Mouse (Mus musculus): ENCODE data around the gene Heatr6. TPM values are rescaled to one million over a fixed set of nuclear protein-coding genes. Genes with fewer than 3 reads are reported as not detected.

The Heatr6 gene
- 34.1 and 37.4 TPM in 2 replicates for polyA plus RNA-seq (2016; fragmentation: Nextera tagmentation; extraction: Ambion mirVana)

DNA sequence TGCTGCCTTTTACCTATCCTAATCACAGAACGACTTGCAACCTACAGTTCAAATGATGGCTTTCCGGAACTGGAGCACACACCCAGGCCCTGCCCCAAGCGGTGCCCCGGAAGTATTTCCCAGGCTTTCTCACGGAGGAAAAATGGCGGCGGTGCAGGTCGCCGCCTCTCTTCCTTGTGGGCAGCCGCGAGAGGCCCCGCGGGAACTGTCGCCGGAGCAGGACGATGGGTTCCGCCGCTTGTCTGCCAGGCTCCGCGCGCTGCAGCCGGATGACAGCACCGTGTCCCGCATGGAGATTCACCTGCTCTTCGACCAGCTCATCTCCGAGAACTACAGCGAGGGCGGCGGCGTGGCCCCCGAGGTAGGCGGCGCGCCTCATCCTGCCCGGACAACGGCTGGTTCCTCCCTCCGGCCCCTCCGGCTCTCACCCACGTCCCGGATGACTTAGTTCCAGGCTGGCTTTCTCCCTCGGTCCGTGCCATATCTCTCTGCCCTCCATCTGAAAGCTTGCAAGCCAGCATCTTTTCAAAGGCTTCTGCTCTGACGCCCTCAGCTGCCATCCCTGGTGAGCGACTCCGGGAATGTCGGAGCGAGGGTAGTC, at the start of gene Heatr6:
Heatr6 (plus strand) TSS at position 116 of the 601 bp plus-strand sequence.
- H3K36me3 ChIP-seq, result peaks cover 29% of the 10 kb centered on the region
- peak within 1 kb of the TSS; percentile 88 for H3K9ac ChIP-seq
- peak within 1 kb of the TSS; percentile 88 for H3K27ac ChIP-seq
- H3K4me2 ChIP-seq (replicated peaks), result peak within 1 kb of the TSS; percentile 81
- peaks cover 15% of the 10 kb centered on the region for H3K4me1 ChIP-seq
- WGBS, result under 1% methylated on average over 47 of the region's 47 CpGs
- peak within 1 kb of the TSS; percentile 80 for H3K4me3 ChIP-seq
- ATAC-seq (ENCODE audit: low FRiP score), result peak; percentile 96
- no peaks in the 10 kb centered on the region for H3K9me3 ChIP-seq (replicated peaks)
- H3K27me3 ChIP-seq, result peaks cover 18% of the 10 kb centered on the region

DNA sequence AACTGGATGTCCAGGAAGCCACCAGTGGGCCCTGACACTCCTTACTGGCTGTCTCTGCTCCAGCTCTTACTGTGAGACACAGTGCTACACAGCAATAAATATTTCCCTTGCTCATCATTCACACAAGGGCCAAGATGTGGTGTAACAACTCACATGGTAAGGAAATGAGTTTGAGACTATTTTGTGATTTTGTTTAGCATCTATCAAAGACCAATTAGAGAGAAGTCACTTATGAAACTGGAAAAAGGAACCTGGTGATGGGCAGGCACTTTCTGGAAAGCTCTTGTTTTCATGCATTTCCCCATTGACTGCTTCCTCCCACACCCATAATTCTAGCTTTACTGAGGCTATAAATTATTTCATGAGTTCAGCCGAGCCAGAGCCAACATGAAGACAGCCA, 49.8 kb upstream of the Heatr6 start, which contains the start of gene Wfdc17:
Wfdc17 (plus strand) TSS at position 287 of the 400 bp plus-strand sequence.
- no peaks in the 10 kb centered on the region for H3K9me3 ChIP-seq (replicated peaks)
- H3K4me1 ChIP-seq, result no peaks in the 10 kb centered on the region
- H3K4me3 ChIP-seq, result no peak within 1 kb of the TSS
- no peak for ATAC-seq (ENCODE audit: low FRiP score)
- H3K27ac ChIP-seq, result no peak within 1 kb of the TSS
- WGBS, result 55% methylated on average over 1 of the region's 1 CpGs
- H3K9ac ChIP-seq, result no peak within 1 kb of the TSS
- no peaks in the 10 kb centered on the region for H3K27me3 ChIP-seq
- no peaks in the 10 kb centered on the region for H3K36me3 ChIP-seq
- H3K4me2 ChIP-seq (replicated peaks), result no peak within 1 kb of the TSS

DNA sequence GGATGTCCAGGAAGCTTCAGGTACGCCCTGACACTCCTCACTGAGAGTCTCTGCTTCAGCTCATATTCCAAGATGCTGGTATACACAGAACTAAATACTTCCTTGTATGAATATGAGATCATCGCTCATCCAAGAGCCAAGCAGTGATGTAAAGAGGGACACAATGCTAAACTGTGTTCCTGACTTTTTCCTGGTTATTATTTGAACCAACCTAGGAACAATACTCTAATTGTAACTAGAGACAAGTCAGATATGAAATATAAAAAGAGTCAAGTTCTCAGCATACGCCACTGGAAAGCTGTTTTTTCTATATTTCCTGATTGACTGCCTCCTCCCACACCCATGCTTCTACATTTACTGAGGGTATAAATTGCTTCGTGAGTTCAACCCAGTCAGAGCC, 44.8 kb upstream of the Heatr6 start, which contains the start of gene Wfdc18:
Wfdc18 (plus strand) TSS at position 301 of the 400 bp plus-strand sequence.
- Histone ChIP-seq H3K27me3 (no peaks in the 10 kb centered on the region), H3K9me3 (replicated peaks) (no peaks in the 10 kb centered on the region), H3K36me3 (no peaks in the 10 kb centered on the region), H3K9ac (no peak within 1 kb of the TSS), H3K4me2 (replicated peaks) (no peak within 1 kb of the TSS), H3K4me3 (no peak within 1 kb of the TSS), H3K4me1 (no peaks in the 10 kb centered on the region), H3K27ac (no peak within 1 kb of the TSS)
- ATAC-seq (ENCODE audit: low FRiP score), result no peak
- 74% methylated on average over 4 of the region's 4 CpGs for WGBS

DNA sequence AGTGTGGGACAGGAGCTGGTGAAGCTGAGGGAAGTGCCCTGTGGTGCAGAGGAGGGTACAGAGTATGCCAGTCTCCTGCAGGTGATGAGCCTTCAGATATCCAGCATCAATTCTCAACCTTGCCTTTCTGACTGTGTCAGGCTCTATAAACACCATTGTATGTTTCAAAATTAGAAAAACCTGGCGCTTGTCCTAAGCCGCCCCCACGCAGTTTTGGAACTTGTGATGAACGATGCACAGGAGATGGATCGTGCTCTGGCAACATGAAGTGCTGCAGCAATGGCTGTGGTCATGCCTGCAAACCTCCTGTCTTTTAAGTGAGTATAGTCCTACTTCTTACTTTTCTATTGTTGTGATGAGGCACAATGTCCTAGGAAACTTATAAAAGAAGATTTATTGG, 43.8 kb upstream of the Heatr6 start:
- no peaks in the 10 kb centered on the region for H3K4me1 ChIP-seq
- 93% methylated on average over 5 of the region's 5 CpGs for WGBS
- no peak overlapping the region for H3K27ac ChIP-seq
- no peak overlapping the region for H3K9ac ChIP-seq
- no peaks in the 10 kb centered on the region for H3K27me3 ChIP-seq
- ATAC-seq (ENCODE audit: low FRiP score), result no peak
- no peak overlapping the region for H3K4me3 ChIP-seq
- H3K9me3 ChIP-seq (replicated peaks), result no peaks in the 10 kb centered on the region
- no peak overlapping the region for H3K4me2 ChIP-seq (replicated peaks)
- no peaks in the 10 kb centered on the region for H3K36me3 ChIP-seq

DNA sequence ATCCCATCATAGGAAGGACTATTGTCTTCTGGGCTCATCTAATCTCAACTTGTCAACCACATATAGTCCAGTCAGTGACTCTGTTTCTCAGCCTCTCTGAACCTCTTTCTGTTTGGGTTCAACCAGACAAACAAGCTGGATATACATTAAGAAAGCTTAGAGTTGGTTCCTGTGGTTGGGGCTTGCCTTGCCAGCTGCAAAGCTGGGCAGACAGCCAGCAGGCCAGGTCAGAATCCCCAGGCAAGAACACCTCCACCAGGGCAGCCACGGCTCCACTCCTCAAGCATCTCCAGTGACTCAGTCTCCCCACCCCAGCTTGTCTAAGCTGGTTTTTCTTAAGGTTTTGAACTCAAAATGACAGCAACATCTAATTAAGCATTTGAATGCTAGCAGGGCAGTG, 40.8 kb upstream of the Heatr6 start:
- Histone ChIP-seq H3K4me2 (replicated peaks) (no peak overlapping the region), H3K27ac (no peak overlapping the region), H3K9ac (no peak overlapping the region), H3K4me1 (no peaks in the 10 kb centered on the region), H3K4me3 (no peak overlapping the region), H3K27me3 (no peaks in the 10 kb centered on the region), H3K36me3 (no peaks in the 10 kb centered on the region), H3K9me3 (replicated peaks) (no peaks in the 10 kb centered on the region)
- WGBS, result 83% methylated on average over 1 of the region's 1 CpGs
- no peak for ATAC-seq (ENCODE audit: low FRiP score)

DNA sequence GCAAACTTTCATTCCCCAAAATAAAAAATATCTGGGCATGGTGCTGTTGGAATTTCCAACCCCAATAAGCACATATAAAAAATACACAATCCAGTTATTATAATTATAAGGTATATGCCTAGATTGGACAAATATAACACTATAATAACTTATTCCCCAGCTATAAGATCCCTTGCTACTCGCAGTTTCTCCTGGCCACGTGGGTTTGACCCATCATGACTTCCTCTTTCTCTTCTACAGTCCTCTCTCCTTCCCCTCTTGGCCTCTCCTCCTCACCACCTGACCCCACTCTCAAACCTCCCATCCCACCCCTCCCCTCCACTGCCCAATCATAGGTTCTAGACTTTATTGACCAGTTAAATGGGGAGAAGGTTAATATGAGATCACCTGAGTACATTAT, 39.6 kb upstream of the Heatr6 start:
- no peak overlapping the region for H3K4me3 ChIP-seq
- H3K9me3 ChIP-seq (replicated peaks), result no peaks in the 10 kb centered on the region
- no peaks in the 10 kb centered on the region for H3K4me1 ChIP-seq
- H3K36me3 ChIP-seq, result no peaks in the 10 kb centered on the region
- H3K27me3 ChIP-seq, result no peaks in the 10 kb centered on the region
- 84% methylated on average over 2 of the region's 2 CpGs for WGBS
- H3K27ac ChIP-seq, result no peak overlapping the region
- ATAC-seq (ENCODE audit: low FRiP score), result no peak
- no peak overlapping the region for H3K9ac ChIP-seq
- H3K4me2 ChIP-seq (replicated peaks), result no peak overlapping the region

DNA sequence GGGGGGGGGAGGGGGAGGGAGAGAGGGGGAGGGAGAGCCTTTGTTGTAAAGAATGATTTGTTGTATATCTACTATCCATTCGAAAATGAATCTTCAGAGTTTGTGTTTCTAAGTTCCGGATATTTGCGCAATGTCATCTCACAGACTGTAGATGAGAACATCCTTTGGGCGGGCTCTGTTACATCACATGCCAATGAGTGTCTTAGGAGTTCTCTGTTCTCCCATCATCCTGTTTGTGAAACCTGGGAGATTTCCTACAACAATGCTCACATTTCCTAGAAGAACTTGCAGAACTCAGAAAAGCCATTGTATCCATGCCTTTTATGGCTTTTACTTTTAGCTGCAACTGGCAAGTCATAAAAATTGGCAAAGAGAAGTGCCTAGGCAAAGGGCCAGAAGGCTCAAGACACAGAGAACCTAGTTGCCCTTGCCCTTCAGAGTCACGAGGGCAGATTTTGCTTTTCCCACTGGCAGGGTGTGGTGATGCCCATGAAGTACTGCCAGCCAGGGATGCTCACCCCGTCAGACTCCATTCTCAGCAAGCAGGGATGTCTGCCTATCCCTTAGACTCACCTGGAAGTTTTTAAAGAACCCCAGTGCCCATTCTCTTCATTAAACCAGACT, 36.3 kb upstream of the Heatr6 start:
- Histone ChIP-seq H3K4me3 (no peak overlapping the region), H3K27ac (no peak overlapping the region), H3K36me3 (no peaks in the 10 kb centered on the region), H3K9ac (no peak overlapping the region), H3K9me3 (replicated peaks) (no peaks in the 10 kb centered on the region), H3K4me2 (replicated peaks) (no peak overlapping the region), H3K4me1 (no peaks in the 10 kb centered on the region), H3K27me3 (no peaks in the 10 kb centered on the region)
- no peak for ATAC-seq (ENCODE audit: low FRiP score)
- WGBS, result 89% methylated on average over 6 of the region's 6 CpGs

DNA sequence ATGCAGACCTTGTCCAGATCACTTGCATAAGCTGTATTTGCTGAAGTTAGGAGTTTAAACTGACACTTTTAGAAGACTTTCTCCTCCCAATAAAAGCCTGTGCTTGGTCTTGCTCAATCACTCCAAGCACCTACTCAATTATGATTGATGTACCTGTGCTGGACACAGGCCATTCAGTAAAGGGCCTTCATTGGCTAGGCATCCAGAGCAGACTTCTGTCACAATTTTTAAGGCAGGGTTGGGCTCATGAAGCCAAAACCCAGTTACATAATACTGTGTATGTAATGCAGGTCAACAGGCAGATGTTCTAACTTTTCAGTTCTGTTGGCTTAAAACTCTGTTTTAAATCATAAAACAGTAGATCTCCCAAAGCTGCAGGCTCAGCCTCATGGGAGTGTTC, 32.7 kb upstream of the Heatr6 start:
- no peaks in the 10 kb centered on the region for H3K9me3 ChIP-seq (replicated peaks)
- H3K4me2 ChIP-seq (replicated peaks), result no peak overlapping the region
- H3K27ac ChIP-seq, result no peak overlapping the region
- no peak overlapping the region for H3K4me3 ChIP-seq
- no peaks in the 10 kb centered on the region for H3K4me1 ChIP-seq
- H3K27me3 ChIP-seq, result no peaks in the 10 kb centered on the region
- no peaks in the 10 kb centered on the region for H3K36me3 ChIP-seq
- ATAC-seq (ENCODE audit: low FRiP score), result no peak
- H3K9ac ChIP-seq, result no peak overlapping the region

DNA sequence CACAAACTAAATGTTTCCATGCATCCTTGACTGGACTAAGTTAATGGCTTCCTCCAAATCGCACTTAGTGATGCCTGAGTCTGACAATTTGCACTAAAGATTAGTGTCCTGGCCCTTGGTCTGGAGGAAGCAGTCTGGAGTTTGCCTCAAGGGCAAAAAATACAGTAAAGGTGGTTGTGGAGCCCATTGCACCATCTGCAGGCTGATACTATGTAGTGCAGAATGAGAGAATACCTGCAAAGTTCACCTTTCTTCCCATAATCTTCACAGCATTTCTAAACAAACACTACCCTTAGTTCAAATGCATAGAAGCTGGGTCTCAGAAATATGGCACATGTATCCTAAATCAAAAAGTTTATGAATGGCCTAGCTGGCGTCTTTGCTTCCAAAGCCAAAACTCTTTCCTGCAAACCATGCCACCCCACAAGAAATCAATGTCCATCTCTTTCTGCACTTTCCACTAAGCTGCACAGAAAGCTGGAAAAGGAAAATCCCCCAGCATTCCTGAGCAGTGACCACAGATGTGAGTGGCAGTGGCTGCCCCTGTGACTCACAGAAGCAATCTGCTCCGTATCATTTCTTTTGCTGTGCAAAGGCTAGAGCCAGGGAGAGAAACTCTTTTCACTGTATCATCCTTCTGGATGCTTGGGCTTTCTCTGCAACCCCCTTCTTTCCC, 24.6 kb upstream of the Heatr6 start:
- Histone ChIP-seq H3K27me3 (no peaks in the 10 kb centered on the region), H3K4me3 (no peak overlapping the region), H3K9me3 (replicated peaks) (peaks cover 3% of the 10 kb centered on the region; the same call in 1 of the 2 replicates), H3K27ac (no peak overlapping the region), H3K9ac (no peak overlapping the region), H3K4me2 (replicated peaks) (no peak overlapping the region), H3K4me1 (no peaks in the 10 kb centered on the region), H3K36me3 (no peaks in the 10 kb centered on the region)
- ATAC-seq (ENCODE audit: low FRiP score), result no peak
- 76% methylated on average over 3 of the region's 3 CpGs for WGBS

DNA sequence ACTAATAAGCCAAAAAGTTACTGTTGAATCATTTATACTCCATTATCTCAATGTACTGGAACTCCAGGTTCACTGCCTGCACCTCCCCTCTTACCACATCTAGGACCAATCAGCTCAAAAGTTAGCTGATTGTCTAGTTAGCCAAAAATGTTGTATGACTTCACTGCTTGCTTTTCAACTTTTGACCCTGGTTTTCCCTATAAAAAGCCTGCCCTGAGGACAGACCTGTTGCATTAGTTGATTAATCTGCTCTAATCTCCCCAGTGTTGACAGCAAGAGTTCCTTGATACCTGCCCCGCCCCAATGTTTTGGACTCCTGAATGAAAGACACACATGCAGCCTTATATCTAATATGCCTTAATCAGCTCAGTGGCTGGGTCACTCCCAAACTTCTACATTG, 22.4 kb upstream of the Heatr6 start:
- ATAC-seq (ENCODE audit: low FRiP score), result no peak

DNA sequence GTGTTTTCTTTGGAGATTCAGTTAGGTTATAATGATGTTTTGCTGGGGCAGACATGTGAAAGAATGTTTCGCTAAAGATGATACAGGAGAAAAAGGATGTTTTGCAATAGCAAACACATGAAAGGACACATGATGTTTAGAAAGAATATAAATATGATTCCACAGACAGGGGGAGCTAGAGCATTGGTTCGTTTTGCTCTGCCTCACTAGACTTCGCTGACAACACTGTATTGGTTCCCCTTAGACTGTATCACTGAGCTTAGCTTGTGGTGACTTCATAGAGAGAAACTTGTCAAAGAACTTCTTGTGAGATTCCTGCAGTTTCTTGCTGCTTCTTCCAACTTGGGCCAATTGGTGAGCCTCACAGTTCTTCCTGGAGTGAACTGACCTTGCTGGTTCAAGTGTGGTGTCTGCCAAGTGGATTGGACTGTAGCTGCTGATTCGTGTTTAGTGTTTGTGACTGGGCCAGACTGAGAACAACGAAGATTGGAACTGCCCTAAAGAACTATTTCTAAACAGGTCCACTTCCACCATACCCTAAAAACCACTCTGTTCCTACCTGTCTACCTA, 20.3 kb upstream of the Heatr6 start:
- H3K4me1 ChIP-seq, result no peaks in the 10 kb centered on the region
- no peaks in the 10 kb centered on the region for H3K36me3 ChIP-seq
- ATAC-seq (ENCODE audit: low FRiP score), result no peak
- no peak overlapping the region for H3K9ac ChIP-seq
- 78% methylated on average over 5 of the region's 5 CpGs for WGBS
- H3K4me2 ChIP-seq (replicated peaks), result no peak overlapping the region
- H3K4me3 ChIP-seq, result no peak overlapping the region
- no peaks in the 10 kb centered on the region; the same call in 1 of the 2 replicates for H3K27me3 ChIP-seq
- peaks cover 4% of the 10 kb centered on the region; the same call in 1 of the 2 replicates for H3K9me3 ChIP-seq (replicated peaks)
- H3K27ac ChIP-seq, result no peak overlapping the region

More for the DNA sequence above, 22.4 kb upstream of the Heatr6 start:
- Histone ChIP-seq H3K27ac (no peak overlapping the region), H3K4me2 (replicated peaks) (no peak overlapping the region), H3K36me3 (no peaks in the 10 kb centered on the region), H3K4me1 (no peaks in the 10 kb centered on the region), H3K9me3 (replicated peaks) (peaks cover 4% of the 10 kb centered on the region; the same call in 1 of the 2 replicates), H3K9ac (no peak overlapping the region), H3K27me3 (no peaks in the 10 kb centered on the region), H3K4me3 (no peak overlapping the region)
- WGBS, result 93% methylated on average over 1 of the region's 1 CpGs

DNA sequence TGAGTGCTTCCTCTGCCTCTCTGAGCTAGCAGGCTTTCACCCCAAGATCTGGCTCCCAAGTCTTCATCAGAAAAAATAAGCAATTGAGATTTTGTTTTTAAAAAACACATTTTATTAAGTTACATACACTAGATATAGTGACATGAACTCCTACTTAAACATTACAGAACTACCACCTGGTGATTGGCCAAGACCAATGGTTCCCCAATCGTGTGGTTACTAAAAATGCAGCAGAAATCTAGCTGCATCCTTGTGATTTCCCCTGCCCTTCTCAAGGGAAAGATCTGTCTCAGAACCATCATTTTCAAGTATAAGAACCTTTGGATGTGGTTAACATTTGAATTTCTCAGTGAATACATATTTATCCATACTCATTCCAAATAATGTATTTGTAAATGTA, 19.3 kb upstream of the Heatr6 start:
- Histone ChIP-seq H3K9me3 (replicated peaks) (peaks cover 4% of the 10 kb centered on the region; the same call in 1 of the 2 replicates), H3K36me3 (no peaks in the 10 kb centered on the region), H3K27me3 (no peaks in the 10 kb centered on the region; the same call in 1 of the 2 replicates), H3K4me2 (replicated peaks) (no peak overlapping the region), H3K27ac (no peak overlapping the region), H3K9ac (no peak overlapping the region), H3K4me1 (no peaks in the 10 kb centered on the region), H3K4me3 (no peak overlapping the region)
- ATAC-seq (ENCODE audit: low FRiP score), result no peak
- 80% methylated on average over 1 of the region's 1 CpGs for WGBS
